Mouse (Mus musculus): ENCODE data around the gene Ifna5.
"Not testable (repeated sequence)": the region's sequence is repeated elsewhere in the genome, so short reads cannot be mapped to it uniquely, and the experiment has no call there.

GRCm38 (mm10) chr4:88835225-88835624 is at the start of gene Ifna5:
- TF ChIP-seq POLR2A (IDR thresholded peaks at IDR 0.05; ENCODE audit: low read depth, low read length); CTCF (IDR thresholded peaks at IDR 0.05; ENCODE audit: extremely low read depth, insufficient read length, insufficient replicate concordance, low read depth, low read length): not testable (repeated sequence)

Measured in small intestine, adult 2 months (tissue).